Mouse (Mus musculus): Measurements from ENCODE around the gene Auh. TPM values are rescaled to one million over a fixed set of nuclear protein-coding genes. Genes with fewer than 3 reads are reported as not detected.

Gene Auh
- total and polyA plus RNA-seq, 3 experiments: 14.7 to 19.5 TPM; not detected in 1

DNA sequence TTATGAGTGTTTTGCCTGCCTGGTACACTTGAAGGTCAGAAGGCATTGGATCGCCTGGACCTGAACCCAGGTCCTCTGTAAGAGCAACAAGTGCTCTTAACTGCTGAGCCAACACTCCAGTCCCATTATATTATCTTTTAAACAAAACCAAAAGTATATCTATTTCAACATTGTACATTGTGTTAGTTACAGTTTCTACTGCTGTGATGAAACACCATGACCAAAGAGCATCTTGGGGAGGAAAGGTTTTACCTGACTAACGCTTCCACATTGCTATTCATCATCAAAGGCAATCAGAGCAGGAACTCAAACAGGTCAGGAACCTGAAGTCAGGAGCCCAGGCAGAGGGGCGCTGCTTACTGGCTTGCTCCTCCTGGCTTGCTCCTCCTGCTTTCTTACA is 43.1 kb upstream of the Auh start:
- Histone ChIP-seq H3K4me1 (ENCODE audit: control insufficient read depth in 1 of 2, insufficient read depth in 2 of 2, low read length in 2 of 2) (no peaks in the 10 kb centered on the region; a peak in 1 of 4 replicates), H3K4me3 (ENCODE audit: control insufficient read depth in 1 of 2, insufficient read depth in 1 of 2, low read depth in 2 of 2, low read length in 2 of 2) (no peak overlapping the region), H3K27me3 (ENCODE audit: control insufficient read depth in 1 of 2, insufficient read depth in 2 of 2, low read length in 2 of 2) (no peaks in the 10 kb centered on the region), H3K9me3 (replicated peaks; ENCODE audit: insufficient read depth, low read length) (no peaks in the 10 kb centered on the region), H3K79me2 (ENCODE audit: control insufficient read depth, insufficient read depth, low read length, poor library complexity) (no peaks in the 10 kb centered on the region), H3K36me3 (ENCODE audit: control insufficient read depth in 1 of 2, insufficient read depth in 2 of 2, low read length in 2 of 2) (no peaks in the 10 kb centered on the region), H3K9ac (ENCODE audit: control insufficient read depth, low read depth, low read length, poor library complexity, severe bottlenecking) (no peak overlapping the region), H3K27ac (ENCODE audit: control insufficient read depth, low read depth, low read length) (no peak overlapping the region)
- TF ChIP-seq ZNF384 (IDR thresholded peaks at IDR 0.05; ENCODE audit: low read depth, low read length): no peak
- TF ChIP-seq CTCF (IDR thresholded peaks at IDR 0.05 in 2 of 3, conservative IDR thresholded peaks at IDR 0.05 in 1 of 3; ENCODE audit: control insufficient read depth in 1 of 3, insufficient read depth in 1 of 3, low read depth in 2 of 3, low read length in 3 of 3, poor library complexity in 1 of 3, severe bottlenecking in 1 of 3): no peak
- TF ChIP-seq MXI1 (IDR thresholded peaks at IDR 0.05; ENCODE audit: low read depth, low read length): no peak
- no peak for TF ChIP-seq POLR2AphosphoS5 (IDR thresholded peaks at IDR 0.05; ENCODE audit: borderline replicate concordance, low read depth, low read length)
- TF ChIP-seq MAFK (IDR thresholded peaks at IDR 0.05; ENCODE audit: borderline replicate concordance, low read depth, low read length): no peak
- no peak for TF ChIP-seq MAZ (IDR thresholded peaks at IDR 0.05; ENCODE audit: low read depth, low read length)
- no peak for DNase-seq (ENCODE audit: low read depth, low spot score)

GRCm38 (mm10) chr13:52970876-52971275 is 41.4 kb upstream of the Auh start:
- no peak for DNase-seq (ENCODE audit: low read depth, low spot score)
- Histone ChIP-seq H3K36me3 (ENCODE audit: control insufficient read depth in 1 of 2, insufficient read depth in 2 of 2, low read length in 2 of 2) (no peaks in the 10 kb centered on the region), H3K27ac (ENCODE audit: control insufficient read depth, low read depth, low read length) (no peak overlapping the region), H3K9me3 (replicated peaks; ENCODE audit: insufficient read depth, low read length) (no peaks in the 10 kb centered on the region), H3K4me3 (ENCODE audit: control insufficient read depth in 1 of 2, insufficient read depth in 1 of 2, low read depth in 2 of 2, low read length in 2 of 2) (no peak overlapping the region), H3K4me1 (ENCODE audit: control insufficient read depth in 1 of 2, insufficient read depth in 2 of 2, low read length in 2 of 2) (no peaks in the 10 kb centered on the region), H3K79me2 (ENCODE audit: control insufficient read depth, insufficient read depth, low read length, poor library complexity) (no peaks in the 10 kb centered on the region), H3K9ac (ENCODE audit: control insufficient read depth, low read depth, low read length, poor library complexity, severe bottlenecking) (no peak overlapping the region), H3K27me3 (ENCODE audit: control insufficient read depth in 1 of 2, insufficient read depth in 2 of 2, low read length in 2 of 2) (no peaks in the 10 kb centered on the region)
- TF ChIP-seq MYC (IDR thresholded peaks at IDR 0.05; ENCODE audit: low read depth, low read length): no peak
- no peak for TF ChIP-seq GABPA (IDR thresholded peaks at IDR 0.05; ENCODE audit: low read depth, low read length)
- no peak for TF ChIP-seq KAT2A (conservative IDR thresholded peaks at IDR 0.05; ENCODE audit: low read depth, low read length)
- no peak for TF ChIP-seq SIN3A (IDR thresholded peaks at IDR 0.05; ENCODE audit: low read length)
- TF ChIP-seq CHD1 (IDR thresholded peaks at IDR 0.05; ENCODE audit: low read depth, low read length): no peak
- no peak for TF ChIP-seq SMC3 (IDR thresholded peaks at IDR 0.05; ENCODE audit: low read depth, low read length)
- TF ChIP-seq TBP (IDR thresholded peaks at IDR 0.05; ENCODE audit: low read depth, low read length): no peak

- Histone ChIP-seq H3K9ac (ENCODE audit: control insufficient read depth, low read depth, low read length, poor library complexity, severe bottlenecking) (no peak overlapping the region), H3K36me3 (ENCODE audit: control insufficient read depth in 1 of 2, insufficient read depth in 2 of 2, low read length in 2 of 2) (no peaks in the 10 kb centered on the region), H3K79me2 (ENCODE audit: control insufficient read depth, insufficient read depth, low read length, poor library complexity) (no peaks in the 10 kb centered on the region), H3K4me1 (ENCODE audit: control insufficient read depth in 1 of 2, insufficient read depth in 2 of 2, low read length in 2 of 2) (no peaks in the 10 kb centered on the region), H3K27ac (ENCODE audit: control insufficient read depth, low read depth, low read length) (no peak overlapping the region), H3K9me3 (replicated peaks; ENCODE audit: insufficient read depth, low read length) (no peaks in the 10 kb centered on the region), H3K4me3 (ENCODE audit: control insufficient read depth in 1 of 2, insufficient read depth in 1 of 2, low read depth in 2 of 2, low read length in 2 of 2) (no peak overlapping the region), H3K27me3 (ENCODE audit: control insufficient read depth in 1 of 2, insufficient read depth in 2 of 2, low read length in 2 of 2) (no peaks in the 10 kb centered on the region)
- DNase-seq (ENCODE audit: low read depth, low spot score): no peak
- TF ChIP-seq ZNF384 (IDR thresholded peaks at IDR 0.05; ENCODE audit: low read depth, low read length) (no peak), UBTF (IDR thresholded peaks at IDR 0.05; ENCODE audit: borderline replicate concordance, insufficient read depth, low read depth, low read length) (no peak), TAL1 (IDR thresholded peaks at IDR 0.05; ENCODE audit: low read length) (no peak), KAT2A (conservative IDR thresholded peaks at IDR 0.05; ENCODE audit: low read depth, low read length) (no peak), NELFE (IDR thresholded peaks at IDR 0.05; ENCODE audit: low read depth, low read length) (no peak), GATA1 (IDR thresholded peaks at IDR 0.05; ENCODE audit: low read depth, low read length) (no peak), TBP (IDR thresholded peaks at IDR 0.05; ENCODE audit: low read depth, low read length) (no peak), USF1 (IDR thresholded peaks at IDR 0.05; ENCODE audit: low read depth, low read length) (no peak)
Observed at GRCm38 (mm10) chr13:52962922-52963321, 33.4 kb upstream of the Auh start.
